Mouse (Mus musculus) E14TG2a.4 (cell line): ENCODE data around the gene Lsamp.

Experiments used
- CTCF ChIP-seq: conservative IDR thresholded peaks from 2 replicates; pipeline ENCODE4 v1.5.1; 2014; ENCODE audit warnings: low read length
- NANOG ChIP-seq: IDR thresholded peaks from 2 replicates; pipeline ENCODE4 v1.6.1; 2014; ENCODE audit warnings: borderline replicate concordance, low read length, mixed read lengths
- POU5F1 ChIP-seq: IDR thresholded peaks from 2 replicates; pipeline ENCODE4 v1.6.1; 2014; ENCODE audit warnings: low read length, borderline replicate concordance

GRCm38 (mm10) chr16:41729911-41730310 is 1745.8 kb downstream of the Lsamp start:
- no peak for TF ChIP-seq CTCF
- no peak for TF ChIP-seq POU5F1
- TF ChIP-seq NANOG, result no peak
